Mouse (Mus musculus) CH12.LX (cell line): ENCODE measurements around the gene Fcrlb. TPM values are rescaled to one million over a fixed set of nuclear protein-coding genes. Genes with fewer than 3 reads are reported as not detected.
A peak's percentile ranks its signal among the peaks of the same experiment; 100 is the strongest.

ENCODE experiments used
- DNase-seq: peaks from one replicate; pipeline ENCODE4 v3.0.0-alpha.2; 2013; ENCODE audit errors: extremely low read depth
- H3K27ac ChIP-seq: 2 replicates; pipeline ENCODE4 v1.5.1; 2012; ENCODE audit warnings: low read depth, mild to moderate bottlenecking, control low read depth, moderate library complexity; ENCODE audit not compliant: insufficient read depth
- H3K27me3 ChIP-seq: replicated peaks from 2 replicates; pipeline ENCODE3; 2012; ENCODE audit warnings: inconsistent platforms
- H3K36me3 ChIP-seq, 2 experiments: replicated peaks in 1 of 2; 2 replicates each; pipeline versions ENCODE3 to v1.6.1; 2012; ENCODE audit warnings: inconsistent platforms in 1 of 2, low read length in 1 of 2, mild to moderate bottlenecking in 1 of 2, mixed read lengths in 1 of 2, moderate library complexity in 1 of 2; ENCODE audit not compliant: control insufficient read depth in 1 of 2, insufficient read depth in 1 of 2
- H3K4me1 ChIP-seq, 2 experiments: 2 replicates each; pipeline ENCODE4 v1.6.1; 2012; ENCODE audit warnings: inconsistent platforms in 1 of 2, moderate library complexity in 1 of 2; ENCODE audit not compliant: insufficient read depth in 2 of 2, control insufficient read depth in 1 of 2
- H3K4me2 ChIP-seq: 2 replicates; pipeline ENCODE4 v1.6.1; 2012; ENCODE audit warnings: low read depth, mild to moderate bottlenecking, control low read depth; ENCODE audit not compliant: poor library complexity, insufficient read depth, severe bottlenecking
- H3K4me3 ChIP-seq, 3 experiments: fragments of 150-350 bp in 1 of 3; sonication (generic) in 1 of 3; replicated peaks in 1 of 3; 2 replicates each; pipeline versions ENCODE3 to v1.5.1; 2011 to 2012; ENCODE audit warnings: low read depth in 2 of 3, low read length in 2 of 3, mild to moderate bottlenecking in 2 of 3, moderate library complexity in 2 of 3, control low read depth in 1 of 3, improper control_type of control experiment in 1 of 3, inconsistent platforms in 1 of 3, mixed read lengths in 1 of 3; ENCODE audit not compliant: poor library complexity in 1 of 3
- H3K79me2 ChIP-seq: replicated peaks from 2 replicates; pipeline ENCODE4 v1.6.1; 2012; ENCODE audit warnings: mild to moderate bottlenecking, moderate library complexity; ENCODE audit not compliant: control insufficient read depth, poor library complexity, insufficient read depth, severe bottlenecking; ENCODE audit errors: extremely low read depth
- H3K9ac ChIP-seq: 2 replicates; pipeline ENCODE4 v1.6.1; 2012; ENCODE audit warnings: low read depth, mild to moderate bottlenecking, control low read depth, moderate library complexity; ENCODE audit not compliant: insufficient read depth
- H3K9me3 ChIP-seq: replicated peaks from 2 replicates; pipeline ENCODE3; 2012; ENCODE audit warnings: low read length, inconsistent platforms, mixed read lengths
- BHLHE40 ChIP-seq: IDR thresholded peaks from 2 replicates; pipeline ENCODE4 v1.6.1; 2011; ENCODE audit warnings: mild to moderate bottlenecking, low read depth, low read length, improper control_type of control experiment
- CHD1 ChIP-seq: IDR thresholded peaks from 2 replicates; pipeline ENCODE4 v1.6.1; 2012; ENCODE audit warnings: low read depth, low read length, improper control_type of control experiment, inconsistent platforms
- CHD2 ChIP-seq: IDR thresholded peaks from 2 replicates; pipeline ENCODE4 v1.6.1; 2011; ENCODE audit warnings: low read length, improper control_type of control experiment
- CTCF ChIP-seq, 2 experiments: IDR thresholded peaks in 1 of 2; conservative IDR thresholded peaks in 1 of 2; 2 replicates each; pipeline ENCODE4 v1.5.1; 2011 to 2012; ENCODE audit warnings: low read depth in 2 of 2, low read length in 2 of 2, improper control_type of control experiment in 1 of 2, inconsistent platforms in 1 of 2, mild to moderate bottlenecking in 1 of 2, moderate library complexity in 1 of 2
- E2F4 ChIP-seq: IDR thresholded peaks from 2 replicates; pipeline ENCODE4 v1.6.1; 2011; ENCODE audit warnings: low read depth, low read length, improper control_type of control experiment; ENCODE audit not compliant: insufficient replicate concordance
- ELF1 ChIP-seq: IDR thresholded peaks from 2 replicates; pipeline ENCODE4 v1.6.1; 2014; ENCODE audit warnings: low read depth, mild to moderate bottlenecking, inconsistent platforms, low read length, improper control_type of control experiment
- EP300 ChIP-seq: IDR thresholded peaks from 2 replicates; pipeline ENCODE4 v1.6.1; 2011; ENCODE audit warnings: low read length, improper control_type of control experiment
- ETS1 ChIP-seq: conservative IDR thresholded peaks from 2 replicates; pipeline ENCODE4 v1.6.1; 2012; ENCODE audit warnings: low read depth, mild to moderate bottlenecking, inconsistent platforms, low read length, improper control_type of control experiment, moderate library complexity
- GABPA ChIP-seq: IDR thresholded peaks from 2 replicates; pipeline ENCODE4 v1.6.1; 2012; ENCODE audit warnings: low read depth, low read length, improper control_type of control experiment, inconsistent platforms; ENCODE audit not compliant: insufficient replicate concordance
- HCFC1 ChIP-seq: IDR thresholded peaks from 2 replicates; pipeline ENCODE4 v1.6.1; 2012; ENCODE audit warnings: low read depth, mild to moderate bottlenecking, inconsistent platforms, low read length, improper control_type of control experiment
- IRF4 ChIP-seq: IDR thresholded peaks from 2 replicates; pipeline ENCODE4 v1.6.1; 2014; ENCODE audit warnings: low read depth, mild to moderate bottlenecking, inconsistent platforms, low read length, improper control_type of control experiment
- JUN ChIP-seq: IDR thresholded peaks from 2 replicates; pipeline ENCODE4 v1.6.1; 2011; ENCODE audit warnings: low read depth, mild to moderate bottlenecking, low read length, improper control_type of control experiment, moderate library complexity; ENCODE audit not compliant: insufficient read depth
- JUND ChIP-seq: conservative IDR thresholded peaks from 2 replicates; pipeline ENCODE4 v1.6.1; 2011; ENCODE audit warnings: low read depth, low read length, improper control_type of control experiment
- KAT2A ChIP-seq: IDR thresholded peaks from 2 replicates; pipeline ENCODE4 v1.6.1; 2012; ENCODE audit warnings: low read length, improper control_type of control experiment, inconsistent platforms; ENCODE audit not compliant: insufficient replicate concordance
- MAFK ChIP-seq: IDR thresholded peaks from 2 replicates; pipeline ENCODE4 v1.6.1; 2011; ENCODE audit warnings: low read length, improper control_type of control experiment; ENCODE audit not compliant: insufficient replicate concordance
- MAX ChIP-seq: IDR thresholded peaks from 2 replicates; pipeline ENCODE4 v1.6.1; 2011; ENCODE audit warnings: low read length, improper control_type of control experiment
- MAZ ChIP-seq: IDR thresholded peaks from 2 replicates; pipeline ENCODE4 v1.6.1; 2012; ENCODE audit warnings: low read depth, mild to moderate bottlenecking, inconsistent platforms, low read length, improper control_type of control experiment, moderate library complexity
- MEF2A ChIP-seq: IDR thresholded peaks from 2 replicates; pipeline ENCODE4 v1.6.1; 2014; ENCODE audit warnings: low read depth, mild to moderate bottlenecking, inconsistent platforms, low read length, improper control_type of control experiment, borderline replicate concordance
- MXI1 ChIP-seq: IDR thresholded peaks from 2 replicates; pipeline ENCODE4 v1.6.1; 2011; ENCODE audit warnings: mild to moderate bottlenecking, low read depth, low read length, improper control_type of control experiment
- MYC ChIP-seq: IDR thresholded peaks from 2 replicates; pipeline ENCODE4 v1.6.1; 2011; ENCODE audit warnings: low read depth, mild to moderate bottlenecking, improper control_type of control experiment, low read length
- NELFE ChIP-seq: IDR thresholded peaks from 2 replicates; pipeline ENCODE4 v1.6.1; 2011; ENCODE audit warnings: low read depth, low read length, improper control_type of control experiment
- NRF1 ChIP-seq: IDR thresholded peaks from 2 replicates; pipeline ENCODE4 v1.6.1; 2014; ENCODE audit warnings: low read depth, mild to moderate bottlenecking, inconsistent platforms, low read length, improper control_type of control experiment, moderate library complexity
- PAX5 ChIP-seq: IDR thresholded peaks from 2 replicates; pipeline ENCODE4 v1.6.1; 2012; ENCODE audit warnings: low read length, inconsistent platforms, mixed read lengths
- POLR2A ChIP-seq: IDR thresholded peaks from 2 replicates; pipeline ENCODE4 v1.6.1; 2011; ENCODE audit warnings: low read depth, mild to moderate bottlenecking, improper control_type of control experiment, low read length
- POLR2AphosphoS2 ChIP-seq: IDR thresholded peaks from 2 replicates; pipeline ENCODE4 v1.6.1; 2011; ENCODE audit warnings: low read depth, low read length, improper control_type of control experiment
- RAD21 ChIP-seq: IDR thresholded peaks from 2 replicates; pipeline ENCODE4 v1.6.1; 2011; ENCODE audit warnings: low read depth, mild to moderate bottlenecking, low read length, improper control_type of control experiment, moderate library complexity
- RCOR1 ChIP-seq: conservative IDR thresholded peaks from 2 replicates; pipeline ENCODE4 v1.6.1; 2012; ENCODE audit warnings: low read depth, mild to moderate bottlenecking, inconsistent platforms, low read length, improper control_type of control experiment
- SIN3A ChIP-seq: IDR thresholded peaks from 2 replicates; pipeline ENCODE4 v1.6.1; 2012; ENCODE audit warnings: low read length, improper control_type of control experiment, inconsistent platforms
- SMC3 ChIP-seq: IDR thresholded peaks from 2 replicates; pipeline ENCODE4 v1.6.1; 2011; ENCODE audit warnings: low read depth, low read length, improper control_type of control experiment
- TBP ChIP-seq: conservative IDR thresholded peaks from 2 replicates; pipeline ENCODE4 v1.6.1; 2011; ENCODE audit warnings: low read depth, low read length, improper control_type of control experiment
- TCF12 ChIP-seq: IDR thresholded peaks from 2 replicates; pipeline ENCODE4 v1.6.1; 2014; ENCODE audit warnings: low read depth, mild to moderate bottlenecking, inconsistent platforms, low read length, improper control_type of control experiment
- UBTF ChIP-seq: IDR thresholded peaks from 2 replicates; pipeline ENCODE4 v1.6.1; 2012; ENCODE audit warnings: low read depth, mild to moderate bottlenecking, inconsistent platforms, low read length, improper control_type of control experiment, moderate library complexity
- USF1 ChIP-seq: IDR thresholded peaks from 2 replicates; pipeline ENCODE4 v1.6.1; 2014; ENCODE audit warnings: low read depth, mild to moderate bottlenecking, inconsistent platforms, low read length, improper control_type of control experiment
- USF2 ChIP-seq: conservative IDR thresholded peaks from 2 replicates; pipeline ENCODE4 v1.6.1; 2011; ENCODE audit warnings: low read depth, low read length, improper control_type of control experiment
- ZC3H11A ChIP-seq: IDR thresholded peaks from 2 replicates; pipeline ENCODE4 v1.6.1; 2012; ENCODE audit warnings: low read depth, mild to moderate bottlenecking, inconsistent platforms, low read length, improper control_type of control experiment
- ZKSCAN1 ChIP-seq: IDR thresholded peaks from 2 replicates; pipeline ENCODE4 v1.6.1; 2012; ENCODE audit warnings: low read depth, inconsistent platforms, low read length, improper control_type of control experiment, borderline replicate concordance
- ZMIZ1 ChIP-seq: IDR thresholded peaks from 2 replicates; pipeline ENCODE4 v1.6.1; 2012; ENCODE audit warnings: low read depth, mild to moderate bottlenecking, inconsistent platforms, low read length, improper control_type of control experiment
- ZNF384 ChIP-seq: IDR thresholded peaks from 2 replicates; pipeline ENCODE4 v1.6.1; 2012; ENCODE audit warnings: low read depth, low read length, improper control_type of control experiment, inconsistent platforms
- dilution Hi-C: fragments of 300-500 bp; cut with MboI; formaldehyde crosslinking; loops from 2 replicates; pipeline ENCODE4 v1.14.3; 2020; ENCODE audit warnings: low sequenced_read_pairs; ENCODE audit not compliant: extremely low pct_unique_long_range_greater_than_20kb, extremely low pct_ligation_motif_present
- in situ Hi-C: fragments of 300-500 bp; cut with MboI; formaldehyde crosslinking; loops from 3 replicates; pipeline ENCODE4 v1.14.3; 2019; ENCODE audit warnings: low sequenced_read_pairs, low pct_ligation_motif_present, low pct_unique_long_range_greater_than_20kb, mixed read lengths
- polyA plus RNA-seq: library from polyadenylated mRNA; unstranded; fragments of >175 nt; gene quantifications from 2 replicates; pipeline ENCODE4 v1.2.1, GENCODE M21; 2012; ENCODE audit warnings: low read depth; ENCODE audit not compliant: insufficient read length
- total RNA-seq, 2 experiments: library from RNA; depleted of rRNA; stranded (reverse); fragments of 300-350 nt in 1 of 2; fragments of >200 nt in 1 of 2; gene quantifications; 2 replicates each; pipeline ENCODE4 v1.2.3; 2012 to 2014

Gene Fcrlb
- total and polyA plus RNA-seq, 3 experiments = not detected

DNA sequence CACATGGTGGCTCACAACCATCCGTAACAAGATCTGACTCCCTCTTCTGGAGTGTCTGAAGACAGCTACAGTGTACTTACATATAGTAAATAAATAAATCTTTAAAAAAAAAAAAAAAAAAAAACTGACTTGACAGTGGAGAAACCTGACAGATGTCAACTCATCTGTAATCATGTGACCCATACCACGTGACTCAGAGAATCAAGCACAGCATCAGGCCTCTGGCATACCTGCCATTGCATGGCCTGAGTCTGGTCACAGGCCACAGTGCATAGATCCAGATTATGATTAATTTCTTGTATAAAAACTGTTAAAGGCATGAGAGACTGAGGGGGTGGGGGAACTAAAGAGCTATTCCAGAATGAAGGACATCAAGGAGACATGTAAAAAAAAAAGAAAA, 53.9 kb downstream of the Fcrlb start:
- dilution Hi-C loops (no loop called here), in situ Hi-C loops (no loop called here)
- Histone ChIP-seq H3K9me3 (no peaks in the 10 kb centered on the region), H3K27me3 (no peaks in the 10 kb centered on the region), H3K36me3 (peaks cover 2 to 14% of the 10 kb centered on the region in 2 experiments), H3K9ac (no peak overlapping the region), H3K4me2 (no peak overlapping the region), H3K4me3 (no peak overlapping the region), H3K4me1 (peaks cover 35 to 86% of the 10 kb centered on the region in 2 experiments), H3K79me2 (peaks cover 95% of the 10 kb centered on the region), H3K27ac (no peak overlapping the region)
- DNase-seq = no peak
- TF ChIP-seq MYC (no peak), USF2 (peak; percentile 83), GABPA (no peak), CTCF (conservative IDR thresholded peaks at IDR 0.05 in 1 of 2, IDR thresholded peaks at IDR 0.05 in 1 of 2; ENCODE audit: low read depth in 2 of 2, low read length in 2 of 2) (no peak), RCOR1 (no peak), NRF1 (no peak), RAD21 (no peak), JUN (no peak), KAT2A (no peak), E2F4 (no peak), POLR2AphosphoS2 (no peak), NELFE (no peak), ZKSCAN1 (no peak), HCFC1 (no peak), POLR2A (no peak), ZNF384 (peak; percentile 41; the same call in 1 of the 2 replicates), JUND (no peak), IRF4 (no peak), ZMIZ1 (no peak), ZC3H11A (no peak), UBTF (no peak), CHD2 (no peak), CHD1 (no peak), USF1 (peak; percentile 78), PAX5 (no peak), SIN3A (no peak), ETS1 (no peak), BHLHE40 (peak; percentile 62), MAX (peak; percentile 52; the same call in 1 of the 2 replicates), MAZ (no peak), MEF2A (no peak), EP300 (no peak), TCF12 (no peak), SMC3 (no peak), MXI1 (no peak), ELF1 (no peak), MAFK (no peak), TBP (no peak)
